Mouse (Mus musculus): ENCODE data around the gene Daam1. TPM values are rescaled to one million over a fixed set of nuclear protein-coding genes. Genes with fewer than 3 reads are reported as not detected.

Gene Daam1
- total RNA-seq, 2 experiments from 2014 or later, result 18.8 to 21.2 TPM

- DNase-seq (ENCODE audit: low spot score in 2 of 2), result no peak
Measured at GRCm38 (mm10) chr12:71856480-71856754, 25.5 kb downstream of the Daam1 start.

GRCm38 (mm10) chr12:71859096-71859495 lies 28.2 kb downstream of the Daam1 start:
- no peak for DNase-seq (ENCODE audit: low spot score in 2 of 2)

GRCm38 (mm10) chr12:71863846-71864543 lies 33.1 kb downstream of the Daam1 start:
- DNase-seq (ENCODE audit: low spot score in 2 of 2), result no peak

GRCm38 (mm10) chr12:71864544-71864897 lies 33.6 kb downstream of the Daam1 start:
- DNase-seq (ENCODE audit: low spot score in 2 of 2), result no peak

- no peak for DNase-seq (ENCODE audit: low spot score in 2 of 2)
Measured at GRCm38 (mm10) chr12:71865937-71866336, 35.1 kb downstream of the Daam1 start.

- DNase-seq (ENCODE audit: low spot score in 2 of 2), result no peak
Measured at GRCm38 (mm10) chr12:71867345-71868240, 36.7 kb downstream of the Daam1 start.

- no peak for DNase-seq (ENCODE audit: low spot score in 2 of 2)
Measured at GRCm38 (mm10) chr12:71870644-71871043, 39.8 kb downstream of the Daam1 start.

GRCm38 (mm10) chr12:71872330-71872729 lies 41.5 kb downstream of the Daam1 start:
- DNase-seq (ENCODE audit: low spot score in 2 of 2), result no peak

GRCm38 (mm10) chr12:71874561-71874960 lies 43.7 kb downstream of the Daam1 start:
- no peak for DNase-seq (ENCODE audit: low spot score in 2 of 2)

- no peak for DNase-seq (ENCODE audit: low spot score in 2 of 2)
Measured at GRCm38 (mm10) chr12:71874984-71875383, 44.1 kb downstream of the Daam1 start.

GRCm38 (mm10) chr12:71875761-71876489 lies 45.0 kb downstream of the Daam1 start:
- no peak for DNase-seq (ENCODE audit: low spot score in 2 of 2)

GRCm38 (mm10) chr12:71880987-71881386 lies 50.1 kb downstream of the Daam1 start:
- DNase-seq (ENCODE audit: low spot score in 2 of 2), result no peak

- DNase-seq (ENCODE audit: low spot score in 2 of 2), result no peak
Measured at GRCm38 (mm10) chr12:71881477-71881876, 50.6 kb downstream of the Daam1 start.

GRCm38 (mm10) chr12:71883066-71883711 lies 52.3 kb downstream of the Daam1 start:
- DNase-seq (ENCODE audit: low spot score in 2 of 2), result no peak

GRCm38 (mm10) chr12:71885170-71885574 lies 54.3 kb downstream of the Daam1 start:
- peak in 1 of 2 experiments; percentile 34 for DNase-seq (ENCODE audit: low spot score in 2 of 2)

GRCm38 (mm10) chr12:71885717-71886116 lies 54.8 kb downstream of the Daam1 start:
- peak in 1 of 2 experiments; percentile 22 for DNase-seq (ENCODE audit: low spot score in 2 of 2)

- peak in 1 of 2 experiments; percentile 21 for DNase-seq (ENCODE audit: low spot score in 2 of 2)
Measured at GRCm38 (mm10) chr12:71886406-71886805, 55.5 kb downstream of the Daam1 start.

GRCm38 (mm10) chr12:71886941-71887340 lies 56.1 kb downstream of the Daam1 start:
- DNase-seq (ENCODE audit: low spot score in 2 of 2), result no peak

GRCm38 (mm10) chr12:71888370-71888769 lies 57.5 kb downstream of the Daam1 start:
- DNase-seq (ENCODE audit: low spot score in 2 of 2), result peak in 1 of 2 experiments; percentile 42

- DNase-seq (ENCODE audit: low spot score in 2 of 2), result no peak
Measured at GRCm38 (mm10) chr12:71889266-71889665, 58.4 kb downstream of the Daam1 start.

- no peak for DNase-seq (ENCODE audit: low spot score in 2 of 2)
Measured at GRCm38 (mm10) chr12:71890282-71890681, 59.4 kb downstream of the Daam1 start.

All from adrenal gland, adult 18-20 months (tissue).